Mouse (Mus musculus) gastrocnemius, postnatal 10 days (tissue): ENCODE results near the gene Ly6g6d. TPM values are rescaled to one million over a fixed set of nuclear protein-coding genes. Genes with fewer than 3 reads are reported as not detected.

Experiments
- DNase-seq: peaks from one replicate; pipeline ENCODE4 v3.0.0; 2021; ENCODE audit warnings: mixed read lengths
- total RNA-seq, 2 experiments: library from RNA; stranded (reverse); gene quantifications; 2 replicates each; pipeline ENCODE4 v1.2.3; 2021

Ly6g6d gene
- total RNA-seq, 2 experiments from 2014 or later = 0.97 TPM; not detected in 1

GRCm38 (mm10) chr17:35023756-35024155 is 54.1 kb downstream of the Ly6g6d start:
- DNase-seq = no peak

- DNase-seq = no peak
These were observed 54.6 kb downstream of the Ly6g6d start for GRCm38 (mm10) chr17:35023221-35023620.

- DNase-seq = no peak
These were observed 55.3 kb downstream of the Ly6g6d start for GRCm38 (mm10) chr17:35022541-35023060.

- no peak for DNase-seq
These were observed 55.9 kb downstream of the Ly6g6d start for GRCm38 (mm10) chr17:35021842-35022477.

Other genes starting within 250 kb of the Ly6g6d start
- gene Stk19, start 241.1 kb downstream of the Ly6g6d start, total RNA-seq = 1 to 10 TPM; 8.9 to 9.0 TPM
- 10 to 100 TPM; 12.3 to 15.3 TPM for gene Dxo, start 241.0 kb downstream of the Ly6g6d start, total RNA-seq
- gene Skiv2l, start 227.9 kb downstream of the Ly6g6d start, total RNA-seq = 10 to 100 TPM; 19.6 to 22.2 TPM
- 10 to 100 TPM; 13.7 to 17.3 TPM for gene Nelfe, start 227.7 kb downstream of the Ly6g6d start, total RNA-seq
- 1 to 10 TPM; 1.9 to 4.1 TPM for gene Cfb, start 215.5 kb downstream of the Ly6g6d start, total RNA-seq
- gene Zbtb12, start 198.6 kb downstream of the Ly6g6d start, total RNA-seq = 1 to 10 TPM; 4.6 to 7.3 TPM
- not detected for gene Gm20547, start 196.0 kb downstream of the Ly6g6d start, total RNA-seq
- gene C2, start 179.8 kb downstream of the Ly6g6d start, total RNA-seq = 1 to 10 TPM; 4.3 to 5.6 TPM
- gene Ehmt2, start 179.6 kb downstream of the Ly6g6d start, total RNA-seq = 10 to 100 TPM; 40.9 to 53.7 TPM
- gene Slc44a4, start 163.6 kb downstream of the Ly6g6d start, total RNA-seq = not detected
- 1 to 10 TPM; 8.3 to 8.9 TPM for gene Neu1, start 146.8 kb downstream of the Ly6g6d start, total RNA-seq
- gene Hspa1b, start 118.8 kb downstream of the Ly6g6d start, total RNA-seq = 1 to 10 TPM; 2.2 to 4.3 TPM
- not detected for gene Gm20481, start 108.2 kb downstream of the Ly6g6d start, total RNA-seq
- gene Hspa1a, start 105.9 kb downstream of the Ly6g6d start, total RNA-seq = 1 to 10 TPM; 3.8 to 6.4 TPM
- gene Hspa1l, start 105.4 kb downstream of the Ly6g6d start, total RNA-seq = 1 to 10 TPM; 6.2 to 9.9 TPM
- gene Lsm2, start 96.2 kb downstream of the Ly6g6d start, total RNA-seq = 10 to 100 TPM; 24.7 to 28.2 TPM
- gene Vars, start 77.1 kb downstream of the Ly6g6d start, total RNA-seq = 10 to 100 TPM; 31.4 to 40.7 TPM
- 1 to 10 TPM; 2.0 to 2.5 TPM for gene Vwa7, start 61.5 kb downstream of the Ly6g6d start, total RNA-seq
- gene Sapcd1, start 50.0 kb downstream of the Ly6g6d start, total RNA-seq = 1 to 10 TPM; 2.8 to 3.1 TPM
- gene Msh5, start 31.3 kb downstream of the Ly6g6d start, total RNA-seq = 1 to 10 TPM; 1.5 to 3.5 TPM
- 10 to 100 TPM; 39.2 to 50.5 TPM for gene Clic1, start 28.1 kb downstream of the Ly6g6d start, total RNA-seq
- gene Ddah2, start 19.0 kb downstream of the Ly6g6d start, total RNA-seq = 10 to 100 TPM; 45.3 to 51.9 TPM
- gene Ly6g6c, start 12.7 kb downstream of the Ly6g6d start, total RNA-seq = not detected
- under 1 TPM in 1 of 2 experiments, not detected in 1; 0.20 TPM for gene Mpig6b, start 11.9 kb downstream of the Ly6g6d start, total RNA-seq
- not detected for gene Ly6g6e, start 1.2 kb downstream of the Ly6g6d start, total RNA-seq
- under 1 TPM in 1 of 2 experiments, not detected in 1; 0.23 TPM for gene Ly6g6f, start 7.5 kb upstream of the Ly6g6d start, total RNA-seq
- 10 to 100 TPM; 59.1 to 65.0 TPM for gene Abhd16a, start 11.2 kb upstream of the Ly6g6d start, total RNA-seq
- not detected for gene Ly6g5c, start 30.2 kb upstream of the Ly6g6d start, total RNA-seq
- gene Ly6g5b, start 37.4 kb upstream of the Ly6g6d start, total RNA-seq = under 1 TPM in 1 of 2 experiments, not detected in 1; 0.34 TPM
- gene Gpank1, start 43.4 kb upstream of the Ly6g6d start, total RNA-seq = 1 to 10 TPM; 4.9 to 6.3 TPM
- gene Csnk2b, start 44.0 kb upstream of the Ly6g6d start, total RNA-seq = 100 to 1,000 TPM; 165 to 166 TPM
- gene D17H6S53E, start 48.3 kb upstream of the Ly6g6d start, total RNA-seq = 10 to 100 TPM; 11.8 to 18.8 TPM
- gene Apom, start 54.0 kb upstream of the Ly6g6d start, total RNA-seq = not detected
- gene Bag6, start 57.1 kb upstream of the Ly6g6d start, total RNA-seq = 100 to 1,000 TPM; 217 to 220 TPM
- 100 to 1,000 TPM; 128 to 149 TPM for gene Prrc2a, start 86.8 kb upstream of the Ly6g6d start, total RNA-seq
- 1 to 10 TPM; 2.4 to 2.6 TPM for gene Aif1, start 98.0 kb upstream of the Ly6g6d start, total RNA-seq
- 1 to 10 TPM; 4.6 to 5.3 TPM for gene Lst1, start 110.4 kb upstream of the Ly6g6d start, total RNA-seq
- gene Ltb, start 116.4 kb upstream of the Ly6g6d start, total RNA-seq = under 1 TPM; 0.68 to 0.75 TPM
- gene Tnf, start 123.9 kb upstream of the Ly6g6d start, total RNA-seq = under 1 TPM; 0.23 to 0.99 TPM
- under 1 TPM in 1 of 2 experiments, not detected in 1; 0.16 TPM for gene Lta, start 127.3 kb upstream of the Ly6g6d start, total RNA-seq
- gene Gm16181, start 142.8 kb upstream of the Ly6g6d start, total RNA-seq = not detected
- gene Atp6v1g2, start 155.6 kb upstream of the Ly6g6d start, total RNA-seq = 1 to 10 TPM; 2.1 to 3.3 TPM
- gene Nfkbil1, start 157.7 kb upstream of the Ly6g6d start, total RNA-seq = 10 to 100 TPM in 1 of 2 experiments, 1 to 10 TPM in 1; 9.9 to 11.1 TPM
- gene Ddx39b, start 163.7 kb upstream of the Ly6g6d start, total RNA-seq = 100 to 1,000 TPM; 147 to 169 TPM
- 10 to 100 TPM; 39.3 to 47.2 TPM for gene H2-D1, start 184.7 kb upstream of the Ly6g6d start, total RNA-seq
- under 1 TPM; 0.23 to 0.70 TPM for gene H2-Q1, start 242.3 kb upstream of the Ly6g6d start, total RNA-seq